Mouse (Mus musculus): ENCODE measurements around the gene Baz2a. TPM values are rescaled to one million over a fixed set of nuclear protein-coding genes. Genes with fewer than 3 reads are reported as not detected.

Gene Baz2a
- polyA plus RNA-seq, 1 experiment from 2014 or later = 7.4 TPM

DNA sequence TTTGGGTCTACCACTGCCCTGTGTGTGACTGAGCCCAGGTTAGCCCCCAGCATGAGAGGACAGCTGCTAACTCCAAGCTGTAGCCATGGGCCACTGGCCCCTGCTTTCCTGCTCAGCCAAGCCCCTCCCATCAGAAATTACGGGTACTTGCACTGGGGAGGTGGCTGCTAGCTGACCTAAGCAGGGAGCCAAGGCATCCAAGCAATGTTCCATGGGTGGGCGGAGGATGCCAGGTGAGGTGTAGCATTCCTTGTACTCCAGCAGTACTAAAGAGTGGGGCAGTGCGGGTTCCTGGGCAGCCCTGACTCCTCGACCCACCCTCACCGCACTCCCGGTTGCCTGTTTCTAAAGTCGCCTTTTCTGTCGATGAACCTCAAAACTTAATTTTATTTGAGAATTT is 36.8 kb downstream of the Baz2a start:
- Histone ChIP-seq H3K9me3 (replicated peaks) (no peaks in the 10 kb centered on the region), H3K4me2 (no peak overlapping the region), H3K4me3 (replicated peaks) (no peak overlapping the region), H3K27me3 (replicated peaks) (no peaks in the 10 kb centered on the region), H3K27ac (replicated peaks) (no peak overlapping the region), H3K4me1 (0 out of 2 replicates have a peak, but pooled peaks cover 2% of the 10 kb centered on the region), H3K36me3 (peaks cover 68% of the 10 kb centered on the region), H3K9ac (replicated peaks) (no peak overlapping the region)
- ATAC-seq (ENCODE audit: low FRiP score) = no peak
- WGBS = 91% methylated on average over 8 of the region's 8 CpGs

DNA sequence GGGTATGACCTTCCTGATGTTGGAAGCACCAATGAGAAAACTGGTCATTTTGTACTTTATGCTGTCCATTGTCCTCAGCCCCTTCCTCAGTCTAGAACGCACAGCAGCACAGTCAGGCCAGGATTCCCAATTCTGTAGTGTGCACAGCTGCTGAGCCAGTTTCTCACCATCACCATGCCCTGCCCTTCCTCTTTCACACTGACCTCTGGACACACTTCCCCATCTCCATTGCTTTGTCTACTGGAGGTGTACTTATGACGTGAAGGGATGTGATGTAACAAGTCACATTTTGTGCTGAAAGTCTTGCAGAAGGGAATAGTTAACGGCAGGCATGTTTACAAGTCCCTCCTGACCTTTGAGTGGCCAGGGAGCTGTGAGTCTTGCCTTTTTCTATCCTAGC is 39.9 kb downstream of the Baz2a start:
- no peak for ATAC-seq (ENCODE audit: low FRiP score)
- Histone ChIP-seq H3K4me2 (no peak overlapping the region), H3K4me1 (peaks cover 11% of the 10 kb centered on the region), H3K9ac (replicated peaks) (no peak overlapping the region), H3K36me3 (peaks cover 37% of the 10 kb centered on the region), H3K27me3 (replicated peaks) (no peaks in the 10 kb centered on the region), H3K27ac (replicated peaks) (no peak overlapping the region), H3K9me3 (replicated peaks) (no peaks in the 10 kb centered on the region), H3K4me3 (replicated peaks) (no peak overlapping the region)
- WGBS = 84% methylated on average over 3 of the region's 3 CpGs

DNA sequence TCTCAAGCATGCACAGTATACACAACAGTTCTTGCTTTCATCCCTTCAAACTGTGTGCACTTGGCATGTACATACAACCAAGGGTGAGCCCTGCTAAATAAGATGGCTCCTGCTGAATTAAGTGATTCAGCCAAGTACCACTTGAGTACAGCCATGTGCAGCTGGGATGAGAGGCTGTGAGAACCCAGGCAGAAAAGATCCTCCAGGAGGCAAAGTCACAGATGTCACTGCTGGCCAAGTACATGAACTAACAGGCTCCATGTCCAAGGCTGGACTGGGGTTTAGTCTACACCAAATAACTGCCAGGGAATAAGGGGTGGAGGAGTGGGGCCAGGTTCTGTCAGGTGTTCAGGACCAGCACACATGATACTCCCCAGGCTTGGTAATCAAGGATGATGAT is 40.4 kb downstream of the Baz2a start:
- Histone ChIP-seq H3K27me3 (replicated peaks) (no peaks in the 10 kb centered on the region), H3K4me3 (replicated peaks) (no peak overlapping the region), H3K27ac (replicated peaks) (no peak overlapping the region), H3K36me3 (peaks cover 32% of the 10 kb centered on the region), H3K9me3 (replicated peaks) (no peaks in the 10 kb centered on the region), H3K4me2 (no peak overlapping the region), H3K9ac (replicated peaks) (no peak overlapping the region), H3K4me1 (peaks cover 11% of the 10 kb centered on the region)
- no peak for ATAC-seq (ENCODE audit: low FRiP score)

DNA sequence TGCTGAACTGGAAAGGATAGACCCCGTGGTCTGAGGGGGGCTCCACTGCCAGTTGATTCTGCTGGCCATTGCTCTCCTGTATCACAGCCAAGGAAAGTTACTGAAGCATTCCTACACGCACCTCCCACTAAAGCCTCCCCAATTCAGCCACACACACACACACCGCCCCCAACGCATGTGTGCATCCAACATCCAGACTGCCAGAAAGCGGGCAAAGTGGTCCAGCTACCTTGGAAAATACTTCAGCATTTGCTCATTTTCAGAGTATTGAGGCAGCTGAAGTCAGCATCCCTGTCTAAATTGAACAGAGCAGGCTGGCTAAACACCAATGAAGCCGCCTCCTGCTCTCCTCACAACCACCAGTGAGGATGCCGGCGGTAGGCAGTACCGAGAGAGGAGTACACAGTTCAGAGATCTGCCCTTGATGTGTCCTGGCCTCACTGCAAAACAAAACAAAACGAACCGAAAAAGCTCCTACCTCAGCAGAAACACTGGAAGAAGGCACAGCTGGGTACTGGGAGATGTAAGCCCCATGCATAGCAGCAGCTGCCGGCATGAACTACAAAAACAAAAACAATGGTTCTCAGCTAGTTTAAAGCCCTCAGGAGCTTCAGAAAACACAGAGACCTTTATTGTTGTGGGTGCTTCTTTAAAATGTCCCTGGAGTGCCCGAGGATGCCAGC is 42.4 kb downstream of the Baz2a start:
- H3K27me3 ChIP-seq (replicated peaks) = no peaks in the 10 kb centered on the region
- H3K4me1 ChIP-seq = peaks cover 11% of the 10 kb centered on the region
- H3K4me2 ChIP-seq = peak overlapping the region; percentile 29; the same call in 1 of the 2 replicates
- peaks cover 15% of the 10 kb centered on the region for H3K36me3 ChIP-seq
- H3K9ac ChIP-seq (replicated peaks) = peak overlapping the region; percentile 20; the same call in 1 of the 2 replicates
- no peaks in the 10 kb centered on the region for H3K9me3 ChIP-seq (replicated peaks)
- H3K4me3 ChIP-seq (replicated peaks) = no peak overlapping the region
- ATAC-seq (ENCODE audit: low FRiP score) = peak; percentile 53; the same call in 1 of the 2 replicates
- 40% methylated on average over 13 of the region's 13 CpGs for WGBS
- H3K27ac ChIP-seq (replicated peaks) = peak overlapping the region; percentile 42; the same call in 1 of the 2 replicates

DNA sequence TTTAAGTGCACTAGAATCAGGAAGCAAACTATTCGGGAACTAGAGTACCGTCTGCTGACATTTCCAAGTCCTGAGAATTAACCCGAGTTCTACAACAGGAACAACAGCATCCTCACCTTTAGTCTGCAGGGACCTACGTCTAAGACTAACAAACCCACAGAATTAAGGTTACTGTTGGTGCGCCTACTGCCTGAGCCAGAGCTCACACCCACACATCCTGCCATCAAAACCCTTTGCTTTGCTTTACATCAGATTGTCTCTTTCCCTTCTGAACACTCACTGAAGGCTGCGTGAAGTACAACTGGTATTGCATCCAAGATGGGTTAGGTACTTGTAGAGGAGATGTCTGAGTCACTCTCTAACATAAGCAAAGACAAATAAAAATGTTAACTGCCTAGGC is 44.0 kb downstream of the Baz2a start:
- peaks cover 4% of the 10 kb centered on the region; the same call in 1 of the 2 replicates for H3K36me3 ChIP-seq
- no peak overlapping the region for H3K27ac ChIP-seq (replicated peaks)
- H3K4me2 ChIP-seq = no peak overlapping the region
- 94% methylated on average over 6 of the region's 6 CpGs for WGBS
- H3K9me3 ChIP-seq (replicated peaks) = no peaks in the 10 kb centered on the region
- peaks cover 11% of the 10 kb centered on the region for H3K4me1 ChIP-seq
- H3K9ac ChIP-seq (replicated peaks) = no peak overlapping the region
- H3K27me3 ChIP-seq (replicated peaks) = no peaks in the 10 kb centered on the region
- H3K4me3 ChIP-seq (replicated peaks) = no peak overlapping the region
- ATAC-seq (ENCODE audit: low FRiP score) = no peak

DNA sequence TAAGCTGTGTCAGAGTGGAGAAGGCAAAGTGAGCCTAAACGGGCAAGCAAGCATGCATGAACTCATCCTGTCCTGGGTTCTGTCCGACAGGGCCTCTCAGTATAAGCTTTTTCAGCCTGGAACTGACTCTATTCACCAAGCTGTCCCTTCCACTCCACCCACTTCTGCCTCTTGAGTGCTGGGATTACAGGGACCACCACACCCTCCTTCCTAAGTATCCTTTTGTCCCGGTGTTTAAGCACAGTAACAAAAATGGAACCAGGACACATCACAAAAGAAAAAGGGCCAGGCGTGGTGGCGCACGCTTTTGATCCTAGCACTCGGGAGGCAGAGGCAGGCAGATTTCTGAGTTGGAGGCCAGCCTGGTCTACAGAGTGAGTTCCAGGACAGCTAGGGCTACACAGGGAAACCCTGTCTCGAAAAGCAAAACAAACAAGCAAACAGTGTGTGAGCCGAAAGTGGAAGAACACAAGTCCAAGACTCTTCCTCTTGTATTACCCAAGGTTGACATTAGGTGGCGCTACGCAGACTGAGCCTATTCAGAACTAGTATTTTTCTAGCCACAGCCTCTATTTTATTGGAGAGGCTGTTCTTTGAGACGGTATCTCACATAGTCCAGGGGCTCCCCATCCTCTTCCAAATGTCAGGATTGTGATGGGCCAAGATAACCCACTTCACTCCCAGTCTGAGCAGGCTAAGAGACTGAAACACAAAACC is 49.0 kb downstream of the Baz2a start:
- Histone ChIP-seq H3K27ac (replicated peaks) (no peak overlapping the region), H3K4me3 (replicated peaks) (no peak overlapping the region), H3K4me2 (no peak overlapping the region), H3K9me3 (replicated peaks) (no peaks in the 10 kb centered on the region), H3K9ac (replicated peaks) (no peak overlapping the region), H3K4me1 (no peaks in the 10 kb centered on the region), H3K27me3 (replicated peaks) (no peaks in the 10 kb centered on the region), H3K36me3 (no peaks in the 10 kb centered on the region)
- WGBS = 69% methylated on average over 12 of the region's 12 CpGs
- ATAC-seq (ENCODE audit: low FRiP score) = no peak

DNA sequence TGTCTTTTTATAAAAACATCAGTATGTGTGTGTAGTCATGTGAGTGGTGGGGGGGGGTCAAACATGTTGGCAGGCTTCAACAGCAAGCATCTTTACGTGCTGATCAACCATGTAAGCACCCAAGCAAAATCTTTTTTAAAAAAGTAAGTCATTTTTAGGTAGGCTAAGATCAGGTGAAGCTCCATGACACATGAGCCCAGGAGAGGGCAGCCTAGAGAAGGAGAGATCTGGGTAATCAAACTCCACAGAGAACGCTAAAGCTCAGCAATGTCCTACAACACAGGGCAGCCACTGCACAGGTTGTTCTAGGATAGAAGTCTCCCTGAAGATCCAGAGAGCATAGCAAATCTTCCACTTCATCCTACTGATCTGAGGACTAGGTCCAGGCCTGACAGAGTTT is 50.8 kb downstream of the Baz2a start:
- no peak overlapping the region for H3K4me3 ChIP-seq (replicated peaks)
- 68% methylated on average over 2 of the region's 2 CpGs for WGBS

DNA sequence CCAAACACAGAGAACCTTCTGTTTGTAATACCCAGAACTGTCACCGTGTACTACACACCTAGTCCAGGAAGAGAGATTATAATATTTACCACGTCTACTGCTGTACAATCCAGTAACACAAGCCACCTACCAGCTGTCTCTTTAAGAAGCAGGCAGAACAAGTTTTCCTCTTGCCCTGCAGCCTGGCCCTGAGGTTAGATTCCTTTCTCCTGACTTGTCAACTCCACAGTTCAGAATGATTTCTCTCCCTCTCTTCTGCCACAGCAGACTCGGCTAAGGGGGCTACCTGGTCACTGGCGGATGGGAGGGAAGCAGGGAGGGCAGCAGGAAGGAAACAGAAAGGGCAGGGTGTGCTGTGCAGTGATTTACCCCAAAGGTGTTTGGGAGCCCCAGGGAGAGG is 52.3 kb downstream of the Baz2a start:
- Histone ChIP-seq H3K4me2 (no peak overlapping the region), H3K4me3 (replicated peaks) (no peak overlapping the region), H3K9ac (replicated peaks) (no peak overlapping the region), H3K27ac (replicated peaks) (no peak overlapping the region), H3K9me3 (replicated peaks) (no peaks in the 10 kb centered on the region), H3K4me1 (no peaks in the 10 kb centered on the region), H3K27me3 (replicated peaks) (no peaks in the 10 kb centered on the region), H3K36me3 (no peaks in the 10 kb centered on the region)
- ATAC-seq (ENCODE audit: low FRiP score) = no peak
- WGBS = 80% methylated on average over 4 of the region's 4 CpGs

More for the DNA sequence above, 50.8 kb downstream of the Baz2a start:
- Histone ChIP-seq H3K4me2 (no peak overlapping the region), H3K4me1 (no peaks in the 10 kb centered on the region), H3K27ac (replicated peaks) (no peak overlapping the region), H3K36me3 (no peaks in the 10 kb centered on the region), H3K9me3 (replicated peaks) (no peaks in the 10 kb centered on the region), H3K9ac (replicated peaks) (no peak overlapping the region), H3K27me3 (replicated peaks) (no peaks in the 10 kb centered on the region)
- no peak for ATAC-seq (ENCODE audit: low FRiP score)

DNA sequence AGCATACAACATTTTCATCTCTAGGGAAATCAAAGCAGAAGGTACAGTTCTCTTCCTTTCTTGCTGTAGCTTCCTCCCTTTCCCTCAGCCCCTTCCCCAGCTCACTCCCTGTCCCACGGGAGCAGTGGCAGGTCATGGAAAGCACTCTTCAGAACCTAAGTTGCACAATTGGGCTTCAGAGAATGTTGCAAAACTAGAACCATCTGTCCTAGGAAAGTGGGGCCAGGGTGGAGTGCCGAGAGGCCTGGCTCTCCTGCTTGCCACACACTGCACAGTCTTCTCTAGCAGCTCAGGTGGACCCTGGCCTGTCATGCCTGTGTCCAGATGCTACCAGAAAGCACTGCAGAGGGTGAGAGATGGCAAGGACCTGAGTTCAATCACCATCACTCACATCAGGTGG is 53.6 kb downstream of the Baz2a start:
- Histone ChIP-seq H3K9ac (replicated peaks) (no peak overlapping the region), H3K36me3 (no peaks in the 10 kb centered on the region), H3K27ac (replicated peaks) (no peak overlapping the region), H3K4me3 (replicated peaks) (no peak overlapping the region), H3K9me3 (replicated peaks) (no peaks in the 10 kb centered on the region), H3K27me3 (replicated peaks) (no peaks in the 10 kb centered on the region), H3K4me1 (0 out of 2 replicates have a peak, but pooled peaks cover 5% of the 10 kb centered on the region), H3K4me2 (no peak overlapping the region)
- no peak for ATAC-seq (ENCODE audit: low FRiP score)
- 86% methylated on average over 2 of the region's 2 CpGs for WGBS

DNA sequence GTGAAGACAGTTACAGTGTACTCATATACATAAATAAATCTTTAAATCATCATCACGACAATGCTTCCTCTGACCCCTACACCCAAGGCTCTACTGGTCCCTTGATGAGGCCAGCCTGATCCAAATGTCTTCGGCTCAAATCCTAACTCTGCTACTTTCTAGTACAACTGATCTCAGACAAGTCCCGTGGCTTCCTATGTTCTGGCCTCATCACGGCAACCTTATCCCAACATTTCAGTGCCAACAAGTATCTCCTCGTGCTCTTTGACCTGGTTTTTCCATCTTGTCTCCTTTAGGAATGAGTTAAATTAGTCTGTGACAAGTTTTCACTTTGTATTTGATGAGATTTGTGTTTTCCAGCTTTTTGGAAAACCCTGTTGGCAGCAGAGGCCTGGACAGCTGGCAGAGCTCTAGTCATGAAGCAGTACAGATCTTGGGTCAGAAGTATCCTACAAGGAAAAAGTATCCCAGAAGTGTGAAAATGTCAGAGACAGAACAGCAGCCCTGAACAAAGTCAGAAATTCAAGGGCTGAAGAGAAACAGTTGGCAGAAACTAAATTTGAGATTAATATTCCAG is 57.5 kb downstream of the Baz2a start:
- Histone ChIP-seq H3K9ac (replicated peaks) (no peak overlapping the region), H3K4me3 (replicated peaks) (no peak overlapping the region), H3K27me3 (replicated peaks) (no peaks in the 10 kb centered on the region), H3K36me3 (no peaks in the 10 kb centered on the region), H3K27ac (replicated peaks) (0 out of 2 replicates have a peak overlapping the region, but pooled peaks have one; percentile 33), H3K4me1 (0 out of 2 replicates have a peak, but pooled peaks cover 5% of the 10 kb centered on the region), H3K9me3 (replicated peaks) (no peaks in the 10 kb centered on the region), H3K4me2 (no peak overlapping the region)
- ATAC-seq (ENCODE audit: low FRiP score) = no peak
- 84% methylated on average over 5 of the region's 5 CpGs for WGBS

DNA sequence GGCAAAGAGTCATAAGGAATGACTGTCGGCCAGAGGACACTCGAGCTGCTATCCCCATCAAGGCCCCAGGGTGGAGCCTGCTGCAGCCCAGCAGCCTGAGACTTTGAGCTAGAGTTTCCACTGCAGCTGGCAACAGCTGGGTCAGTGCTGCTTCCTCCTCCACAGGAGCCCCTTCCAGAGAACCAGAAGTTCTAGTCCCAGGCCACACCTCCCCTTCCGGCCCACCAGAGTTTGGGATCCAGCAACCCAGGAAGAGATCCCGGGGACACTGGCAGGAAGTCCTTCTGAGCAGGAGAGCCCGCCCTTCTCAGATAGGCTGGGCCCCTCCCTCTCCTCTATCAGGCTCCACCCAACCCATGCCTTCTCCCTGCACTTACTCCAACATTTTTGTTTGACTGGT is 58.2 kb downstream of the Baz2a start:
- WGBS = 13% methylated on average over 5 of the region's 5 CpGs
- H3K36me3 ChIP-seq = no peaks in the 10 kb centered on the region
- no peak overlapping the region for H3K9ac ChIP-seq (replicated peaks)
- no peaks in the 10 kb centered on the region for H3K27me3 ChIP-seq (replicated peaks)
- no peak overlapping the region for H3K4me3 ChIP-seq (replicated peaks)
- H3K9me3 ChIP-seq (replicated peaks) = no peaks in the 10 kb centered on the region
- 0 out of 2 replicates have a peak, but pooled peaks cover 5% of the 10 kb centered on the region for H3K4me1 ChIP-seq
- H3K4me2 ChIP-seq = peak overlapping the region; percentile 17; the same call in 1 of the 2 replicates
- ATAC-seq (ENCODE audit: low FRiP score) = no peak
- 0 out of 2 replicates have a peak overlapping the region, but pooled peaks have one; percentile 33 for H3K27ac ChIP-seq (replicated peaks)

DNA sequence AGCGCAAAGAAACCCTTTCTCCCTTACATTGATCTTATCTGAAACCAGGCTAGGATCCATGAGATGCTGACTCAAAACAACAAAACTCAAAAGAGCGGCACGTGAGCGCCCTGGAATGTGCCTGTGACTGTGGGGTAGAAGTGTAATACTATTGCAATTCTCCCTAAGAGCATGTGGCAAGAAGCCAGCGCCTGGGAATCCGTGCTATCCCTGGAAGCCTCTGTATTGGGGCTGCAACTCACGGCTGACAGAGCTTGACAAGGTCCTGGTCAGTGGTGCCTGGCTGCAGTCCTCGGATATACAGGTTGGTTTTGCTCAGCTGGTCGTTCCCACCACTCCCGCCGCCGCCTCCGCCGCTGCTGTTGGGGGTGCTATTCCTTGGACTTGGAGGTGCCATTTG is 59.6 kb downstream of the Baz2a start:
- Histone ChIP-seq H3K27ac (replicated peaks) (no peak overlapping the region), H3K27me3 (replicated peaks) (no peaks in the 10 kb centered on the region), H3K4me1 (0 out of 2 replicates have a peak, but pooled peaks cover 5% of the 10 kb centered on the region), H3K9ac (replicated peaks) (no peak overlapping the region), H3K36me3 (no peaks in the 10 kb centered on the region), H3K4me2 (no peak overlapping the region), H3K4me3 (replicated peaks) (no peak overlapping the region), H3K9me3 (replicated peaks) (no peaks in the 10 kb centered on the region)
- 82% methylated on average over 14 of the region's 14 CpGs for WGBS
- ATAC-seq (ENCODE audit: low FRiP score) = no peak

All from neural tube, embryonic 15.5 days (tissue).